ENCODE assay signal across 10 mouse cellular contexts in genomic region chr2:155946069-155946468, GRCm38 (mm10). TPM values are rescaled to one million over a fixed set of nuclear protein-coding genes. Genes with fewer than 3 reads are reported as not detected.
A peak's percentile ranks its signal among the peaks of the same experiment; 100 is the strongest.
DNase-seq lines count a peak whose midpoint lies in the region; ATAC-seq lines count a peak whose summit lies in the region.
"Had no signal": no experiment of that assay in that cellular context is flagged by ENCODE, and none has a peak within 500 bp of the region (broad histone marks: within the 10 kb centered on the region; RNA-seq: fewer than 3 reads in every experiment).

No protein-coding gene starts in this region.

- H3K4me2 ChIP-seq in hindbrain, embryonic 14.5 days (replicated peaks): no peak overlapping the region
- no peak overlapping the region for H3K4me2 ChIP-seq in hindbrain, embryonic 12.5 days (replicated peaks)
- H3K4me2 ChIP-seq in midbrain, embryonic 14.5 days (ENCODE audit: low read length): no peak overlapping the region

- no peak overlapping the region for H3K9ac ChIP-seq in hindbrain, embryonic 14.5 days
- H3K9ac ChIP-seq in hindbrain, embryonic 12.5 days: no peak overlapping the region
- no peak overlapping the region for H3K9ac ChIP-seq in midbrain, embryonic 14.5 days (replicated peaks; ENCODE audit: low read length)
- H3K9ac ChIP-seq: embryonic facial prominence, embryonic 15.5 days had no signal

- H3K36me3 ChIP-seq in hindbrain, embryonic 14.5 days (replicated peaks; ENCODE audit: control insufficient read depth, insufficient read depth): no peaks in the 10 kb centered on the region
- no peaks in the 10 kb centered on the region for H3K36me3 ChIP-seq in hindbrain, embryonic 12.5 days
- H3K36me3 ChIP-seq in midbrain, embryonic 14.5 days (ENCODE audit: control insufficient read depth, insufficient read depth, low read length): no peaks in the 10 kb centered on the region
- H3K36me3 ChIP-seq: embryonic facial prominence, embryonic 15.5 days had no signal

- peaks cover 17% of the 10 kb centered on the region for H3K4me1 ChIP-seq in hindbrain, embryonic 14.5 days (replicated peaks; ENCODE audit: control insufficient read depth, insufficient read depth, low read length)
- H3K4me1 ChIP-seq in hindbrain, embryonic 12.5 days: peaks cover 50% of the 10 kb centered on the region
- peaks cover 13% of the 10 kb centered on the region; the same call in 1 of the 2 replicates for H3K4me1 ChIP-seq in midbrain, embryonic 14.5 days (ENCODE audit: control insufficient read depth, insufficient read depth, low read length)

- H3K27me3 ChIP-seq in hindbrain, embryonic 14.5 days (ENCODE audit: control insufficient read depth, insufficient read depth, low read length): no peaks in the 10 kb centered on the region
- 0 out of 2 replicates have a peak, but pooled peaks cover 8% of the 10 kb centered on the region for H3K27me3 ChIP-seq in hindbrain, embryonic 12.5 days
- no peaks in the 10 kb centered on the region for H3K27me3 ChIP-seq in midbrain, embryonic 14.5 days (ENCODE audit: control insufficient read depth, insufficient read depth, low read length)

- peak; percentile 74 for DNase-seq in hindbrain, embryonic 14.5 days (ENCODE audit: low spot score)
- DNase-seq in ES-CJ7 (ENCODE audit: low read depth, low spot score): peak; percentile 71
- DNase-seq in cerebellum, adult 8-10 months: peak; percentile 41
- DNase-seq in frontal cortex, postnatal 25 days (ENCODE audit: low spot score in 2 of 2): peak; percentile 56 to 61
- peak; percentile 49 to 81 for DNase-seq in left cerebral cortex, postnatal 10 days (ENCODE audit: extremely low spot score in 1 of 2, low spot score in 2 of 2)
- peak; percentile 81 for DNase-seq in midbrain, embryonic 14.5 days
- DNase-seq in testis, postnatal 10 days (ENCODE audit: low spot score): peak; percentile 92

- H3K9me3 ChIP-seq in hindbrain, embryonic 14.5 days (ENCODE audit: control insufficient read depth, low read length): no peaks in the 10 kb centered on the region
- H3K9me3 ChIP-seq in hindbrain, embryonic 12.5 days (replicated peaks): no peaks in the 10 kb centered on the region
- no peaks in the 10 kb centered on the region for H3K9me3 ChIP-seq in midbrain, embryonic 14.5 days (ENCODE audit: control insufficient read depth, low read length)
- H3K9me3 ChIP-seq: embryonic facial prominence, embryonic 15.5 days had no signal

- no peak overlapping the region for H3K4me3 ChIP-seq in hindbrain, embryonic 14.5 days (replicated peaks; ENCODE audit: low read length)
- H3K4me3 ChIP-seq in hindbrain, embryonic 12.5 days: no peak overlapping the region
- no peak overlapping the region for H3K4me3 ChIP-seq in midbrain, embryonic 14.5 days (replicated peaks; ENCODE audit: low read depth, low read length)
- H3K4me3 ChIP-seq: embryonic facial prominence, embryonic 15.5 days had no signal

- no peak for ATAC-seq in hindbrain, embryonic 14.5 days (ENCODE audit: low FRiP score)
- ATAC-seq in hindbrain, embryonic 12.5 days (ENCODE audit: low FRiP score): no peak
- ATAC-seq in midbrain, embryonic 14.5 days (ENCODE audit: low FRiP score, low TSS enrichment): no peak

- no peak overlapping the region for H3K27ac ChIP-seq in hindbrain, embryonic 14.5 days
- no peak overlapping the region for H3K27ac ChIP-seq in hindbrain, embryonic 12.5 days
- no peak overlapping the region for H3K27ac ChIP-seq in midbrain, embryonic 14.5 days (replicated peaks; ENCODE audit: low read depth, low read length)
- H3K27ac ChIP-seq: embryonic facial prominence, embryonic 15.5 days had no signal

- intact Hi-C loops in left cerebral cortex, postnatal 10 days (cut with DNase I): loop anchor here (1.0 kb wide), 1 partner anchor 98 kb away; no protein-coding TSS in a partner anchor

- 1% methylated on average over 7 of the region's 7 CpGs for WGBS in hindbrain, embryonic 14.5 days
- WGBS in hindbrain, embryonic 12.5 days: 0% methylated on average over 7 of the region's 7 CpGs
- WGBS in midbrain, embryonic 14.5 days: 3% methylated on average over 7 of the region's 7 CpGs

RNA-seq across cellular contexts. Expression of gene Gdf5, which starts 0.9 kb away (rescaled TPM):
- 2.3 and 3.1 TPM in 2 replicates for polyA plus RNA-seq in hindbrain, embryonic 14.5 days (2014; fragmentation: Nextera tagmentation; extraction: Ambion mirVana)
- 3.6 and 3.8 TPM in 2 replicates for polyA plus RNA-seq in hindbrain, embryonic 12.5 days (2016; fragmentation: Nextera tagmentation; extraction: Ambion mirVana)
- 1 to 10 TPM in 1 of 2 experiments, under 1 TPM in 1; 0.77 to 1.0 TPM for total RNA-seq in left cerebral cortex, postnatal 10 days (2021)
- polyA plus RNA-seq in midbrain, embryonic 14.5 days (2014; fragmentation: Nextera tagmentation; extraction: Ambion mirVana): 0.36 and 0.70 TPM in 2 replicates

RNA-seq across cellular contexts. Expression of gene Gm15557, which starts 5.5 kb away (rescaled TPM):
- not detected in 2 replicates for polyA plus RNA-seq in hindbrain, embryonic 14.5 days (2014; fragmentation: Nextera tagmentation; extraction: Ambion mirVana)
- not detected in 2 replicates for polyA plus RNA-seq in hindbrain, embryonic 12.5 days (2016; fragmentation: Nextera tagmentation; extraction: Ambion mirVana)
- total RNA-seq in left cerebral cortex, postnatal 10 days (2021): not detected
- not detected in 2 replicates for polyA plus RNA-seq in midbrain, embryonic 14.5 days (2014; fragmentation: Nextera tagmentation; extraction: Ambion mirVana)
- polyA plus RNA-seq: stomach, embryonic 14.5 days had no signal

RNA-seq across cellular contexts. Expression of gene Cep250, which starts 10.2 kb away (rescaled TPM):
- 11.9 and 14.2 TPM in 2 replicates for polyA plus RNA-seq in hindbrain, embryonic 14.5 days (2014; fragmentation: Nextera tagmentation; extraction: Ambion mirVana)
- polyA plus RNA-seq in hindbrain, embryonic 12.5 days (2016; fragmentation: Nextera tagmentation; extraction: Ambion mirVana): 26.9 and 27.7 TPM in 2 replicates
- 10 to 100 TPM; 16.2 to 17.5 TPM for total RNA-seq in left cerebral cortex, postnatal 10 days (2021)
- polyA plus RNA-seq in midbrain, embryonic 14.5 days (2014; fragmentation: Nextera tagmentation; extraction: Ambion mirVana): 10.6 and 12.8 TPM in 2 replicates

RNA-seq across cellular contexts. Expression of gene Uqcc1, which starts 16.0 kb away (rescaled TPM):
- 72.7 TPM in 2 replicates for polyA plus RNA-seq in hindbrain, embryonic 14.5 days (2014; fragmentation: Nextera tagmentation; extraction: Ambion mirVana)
- polyA plus RNA-seq in hindbrain, embryonic 12.5 days (2016; fragmentation: Nextera tagmentation; extraction: Ambion mirVana): 65.5 and 70.0 TPM in 2 replicates
- 10 to 100 TPM; 51.8 to 52.9 TPM for total RNA-seq in left cerebral cortex, postnatal 10 days (2021)
- polyA plus RNA-seq in midbrain, embryonic 14.5 days (2014; fragmentation: Nextera tagmentation; extraction: Ambion mirVana): 45.0 and 58.6 TPM in 2 replicates

Comparison
In these comparisons a context has a peak if more than half of its experiments do, and no peak if none do; other contexts are left out.
1. DNase-seq: peak in every context shown above with its lines; median percentile 92 in testis, postnatal 10 days; 81 in midbrain, embryonic 14.5 days; 74 in hindbrain, embryonic 14.5 days; 71 in ES-CJ7; 65 in left cerebral cortex, postnatal 10 days; 58 in frontal cortex, postnatal 25 days; 41 in cerebellum, adult 8-10 months.